Mouse (Mus musculus) midbrain, postnatal 0 days (tissue): ENCODE results near the gene Foxn3. TPM values are rescaled to one million over a fixed set of nuclear protein-coding genes. Genes with fewer than 3 reads are reported as not detected.

Experiments used
- ATAC-seq: fragments of 200-750 bp; cut with Nextera tagmentation; 2 replicates; pipeline ENCODE4 v1.8.0; 2017; ENCODE audit warnings: moderate number of reproducible peaks, mild to moderate bottlenecking, moderate TSS enrichment, moderate library complexity; ENCODE audit not compliant: low FRiP score
- DNase-seq: peaks from one replicate; pipeline ENCODE4 v3.0.0-alpha.2; 2015; ENCODE audit warnings: low spot score
- H3K27ac ChIP-seq: fragments of 300-500 bp; sonication (generic); 2 replicates; pipeline ENCODE4 v1.5.1; 2014; ENCODE audit warnings: low read depth, mild to moderate bottlenecking, low read length, mixed read lengths
- H3K27me3 ChIP-seq: fragments of 300-500 bp; sonication (generic); 2 replicates; pipeline ENCODE4 v1.6.1; 2014; ENCODE audit warnings: low read length, control low read depth, mixed read lengths; ENCODE audit not compliant: insufficient read depth
- H3K36me3 ChIP-seq: fragments of 300-500 bp; sonication (generic); 2 replicates; pipeline ENCODE4 v1.6.1; 2014; ENCODE audit warnings: low read length, control low read depth, mixed read lengths; ENCODE audit not compliant: insufficient read depth
- H3K4me1 ChIP-seq: fragments of 300-500 bp; sonication (generic); 2 replicates; pipeline ENCODE4 v1.6.1; 2014; ENCODE audit warnings: mild to moderate bottlenecking, control low read depth, antibody characterized with exemption, low read length, mixed read lengths; ENCODE audit not compliant: insufficient read depth
- H3K4me2 ChIP-seq: fragments of 300-500 bp; sonication (generic); 2 replicates; pipeline ENCODE4 v1.6.1; 2014; ENCODE audit warnings: low read depth, mild to moderate bottlenecking, low read length, mixed read lengths; ENCODE audit not compliant: poor library complexity, severe bottlenecking
- H3K4me3 ChIP-seq: fragments of 300-500 bp; sonication (generic); 2 replicates; pipeline ENCODE4 v1.5.1; 2014; ENCODE audit warnings: low read depth, mild to moderate bottlenecking, low read length, moderate library complexity
- H3K9ac ChIP-seq: fragments of 300-500 bp; sonication (generic); replicated peaks from 2 replicates; pipeline ENCODE4 v1.6.1; 2014; ENCODE audit warnings: mild to moderate bottlenecking, low read length, moderate library complexity, mixed read lengths; ENCODE audit not compliant: poor library complexity, severe bottlenecking
- H3K9me3 ChIP-seq: fragments of 300-500 bp; sonication (generic); 2 replicates; pipeline ENCODE4 v1.6.1; 2016; ENCODE audit warnings: low read length, control low read depth
- CTCF ChIP-seq: IDR thresholded peaks from 2 replicates; pipeline ENCODE4 v1.5.1; 2016; ENCODE audit warnings: antibody characterized with exemption, mild to moderate bottlenecking
- WGBS: fragments of 180-500 bp; shearing (Covaris S2); extraction: QIAGEN DNeasy Blood & Tissue Kit; methylation state at CpG from one replicate; pipeline ENCODE4 v1.1.7; 2014; 5-methylcytosine and 5-hydroxymethylcytosine counted together
- polyA plus RNA-seq: library from polyadenylated mRNA; unstranded; fragments of >200 nt; fragmentation: Nextera tagmentation; extraction: Ambion mirVana; gene quantifications from 2 replicates; pipeline ENCODE4 v1.2.1, GENCODE M21; 2015
- total RNA-seq: library from RNA; depleted of rRNA; stranded (reverse); fragments of >200 nt; gene quantifications from 2 replicates; pipeline ENCODE4 v1.2.3, GENCODE M21; 2014

Foxn3 gene
- total and polyA plus RNA-seq, 2 experiments from 2014 or later, result 38.9 to 72.7 TPM

GRCm38 (mm10) chr12:99549811-99550210, 13.6 kb downstream of the Foxn3 start:
- no peak overlapping the region for H3K9ac ChIP-seq
- DNase-seq, result no peak
- no peaks in the 10 kb centered on the region for H3K36me3 ChIP-seq
- H3K27ac ChIP-seq, result no peak overlapping the region
- H3K4me1 ChIP-seq, result peaks cover 2% of the 10 kb centered on the region; the same call in 1 of the 2 replicates
- no peak overlapping the region for H3K4me3 ChIP-seq
- no peak overlapping the region for H3K4me2 ChIP-seq
- no peaks in the 10 kb centered on the region for H3K27me3 ChIP-seq
- ATAC-seq, result no peak
- TF ChIP-seq CTCF, result no peak
- 97% methylated on average over 10 of the region's 10 CpGs for WGBS
- H3K9me3 ChIP-seq, result no peaks in the 10 kb centered on the region

DNA sequence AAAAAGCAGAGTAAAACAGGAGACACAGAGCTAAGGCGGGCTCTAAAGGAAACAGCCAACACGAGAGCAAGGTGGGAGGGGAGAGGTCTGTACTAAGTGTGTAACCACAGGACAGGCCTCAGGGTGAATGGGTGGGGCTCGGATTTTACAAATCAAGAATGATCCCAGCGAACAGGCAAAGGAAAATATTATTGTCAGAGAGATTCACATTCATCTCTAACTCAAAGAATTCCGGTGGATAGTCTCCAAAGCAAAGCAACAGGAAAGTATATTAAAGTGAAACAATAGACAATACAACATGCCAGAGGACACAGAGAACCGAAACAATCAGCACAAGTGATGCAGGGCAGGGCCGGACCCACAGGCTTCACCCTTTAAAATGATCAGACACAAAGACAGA, 15.0 kb downstream of the Foxn3 start:
- no peaks in the 10 kb centered on the region for H3K36me3 ChIP-seq
- no peaks in the 10 kb centered on the region for H3K27me3 ChIP-seq
- H3K4me1 ChIP-seq, result peaks cover 2% of the 10 kb centered on the region; the same call in 1 of the 2 replicates
- no peak overlapping the region for H3K27ac ChIP-seq
- ATAC-seq (no peak), DNase-seq (no peak)
- TF ChIP-seq CTCF, result no peak
- no peak overlapping the region for H3K4me3 ChIP-seq
- no peak overlapping the region for H3K9ac ChIP-seq
- H3K4me2 ChIP-seq, result no peak overlapping the region
- 84% methylated on average over 7 of the region's 7 CpGs for WGBS
- no peaks in the 10 kb centered on the region for H3K9me3 ChIP-seq

GRCm38 (mm10) chr12:99547295-99547694, 16.1 kb downstream of the Foxn3 start:
- Histone ChIP-seq H3K4me2 (no peak overlapping the region), H3K4me3 (no peak overlapping the region), H3K4me1 (peaks cover 2% of the 10 kb centered on the region; the same call in 1 of the 2 replicates), H3K27me3 (no peaks in the 10 kb centered on the region), H3K27ac (no peak overlapping the region), H3K9ac (no peak overlapping the region), H3K9me3 (no peaks in the 10 kb centered on the region), H3K36me3 (no peaks in the 10 kb centered on the region)
- TF ChIP-seq CTCF, result no peak
- 78% methylated on average over 6 of the region's 6 CpGs for WGBS
- ATAC-seq (no peak), DNase-seq (no peak)

- Histone ChIP-seq H3K4me2 (no peak overlapping the region), H3K27me3 (no peaks in the 10 kb centered on the region), H3K4me3 (no peak overlapping the region), H3K9ac (no peak overlapping the region), H3K4me1 (peaks cover 2% of the 10 kb centered on the region; the same call in 1 of the 2 replicates), H3K36me3 (no peaks in the 10 kb centered on the region), H3K9me3 (no peaks in the 10 kb centered on the region), H3K27ac (no peak overlapping the region)
- no peak for ATAC-seq
- TF ChIP-seq CTCF, result no peak
- WGBS, result 68% methylated on average over 6 of the region's 6 CpGs
- no peak for DNase-seq
Observed at GRCm38 (mm10) chr12:99545270-99545770, 18.1 kb downstream of the Foxn3 start.

- Histone ChIP-seq H3K4me3 (no peak overlapping the region), H3K27me3 (no peaks in the 10 kb centered on the region), H3K9ac (no peak overlapping the region), H3K4me1 (peaks cover 2% of the 10 kb centered on the region; the same call in 1 of the 2 replicates), H3K9me3 (no peaks in the 10 kb centered on the region), H3K4me2 (no peak overlapping the region), H3K36me3 (no peaks in the 10 kb centered on the region), H3K27ac (no peak overlapping the region)
- ATAC-seq, result no peak
- no peak for DNase-seq
- TF ChIP-seq CTCF, result no peak
- WGBS, result 85% methylated on average over 15 of the region's 15 CpGs
Observed at GRCm38 (mm10) chr12:99544262-99545128, 18.9 kb downstream of the Foxn3 start.
